Mouse (Mus musculus) kidney, embryonic 15.5 days (tissue): Measurements from ENCODE around the gene Otud1. TPM values are rescaled to one million over a fixed set of nuclear protein-coding genes. Genes with fewer than 3 reads are reported as not detected.

Source experiments
- ATAC-seq: fragments of 200-750 bp; cut with Nextera tagmentation; replicated peaks from 2 replicates; pipeline ENCODE4 v1.8.0; 2017; ENCODE audit warnings: moderate TSS enrichment; ENCODE audit not compliant: low FRiP score
- H3K27ac ChIP-seq: fragments of 300-500 bp; sonication (generic); 2 replicates; pipeline ENCODE4 v1.5.1; 2015; ENCODE audit warnings: mild to moderate bottlenecking, inconsistent platforms
- H3K27me3 ChIP-seq: fragments of 300-500 bp; sonication (generic); 2 replicates; pipeline ENCODE4 v1.6.1; 2015; ENCODE audit warnings: inconsistent platforms
- H3K36me3 ChIP-seq: fragments of 300-500 bp; sonication (generic); 2 replicates; pipeline ENCODE4 v1.6.1; 2015; ENCODE audit warnings: inconsistent platforms
- H3K4me1 ChIP-seq: fragments of 300-500 bp; sonication (generic); 2 replicates; pipeline ENCODE4 v1.6.1; 2015; ENCODE audit warnings: inconsistent platforms
- H3K4me2 ChIP-seq: fragments of 300-500 bp; sonication (generic); 2 replicates; pipeline ENCODE4 v1.6.1; 2015; ENCODE audit warnings: moderate library complexity, mild to moderate bottlenecking, inconsistent platforms
- H3K4me3 ChIP-seq: fragments of 300-500 bp; sonication (generic); replicated peaks from 2 replicates; pipeline ENCODE4 v1.5.1; 2015; ENCODE audit warnings: mild to moderate bottlenecking, inconsistent platforms
- H3K9ac ChIP-seq: fragments of 300-500 bp; sonication (generic); 2 replicates; pipeline ENCODE4 v1.6.1; 2015; ENCODE audit warnings: mild to moderate bottlenecking, inconsistent platforms
- H3K9me3 ChIP-seq: fragments of 300-500 bp; sonication (generic); replicated peaks from 2 replicates; pipeline ENCODE4 v1.6.1; 2016; ENCODE audit warnings: inconsistent platforms
- WGBS: fragments of 180-500 bp; shearing (Covaris S2); methylation state at CpG from one replicate; pipeline ENCODE4 v1.1.7; 2015; ENCODE audit warnings: mixed read lengths; 5-methylcytosine and 5-hydroxymethylcytosine counted together
- polyA plus RNA-seq: library from polyadenylated mRNA; unstranded; fragments of >200 nt; fragmentation: Nextera tagmentation; extraction: Ambion mirVana; gene quantifications from 2 replicates; pipeline ENCODE4 v1.2.1, GENCODE M21; 2015

Gene Otud1
- polyA plus RNA-seq, 1 experiment from 2014 or later: 1.5 TPM

- 0 out of 2 replicates have a peak, but pooled peaks cover 6% of the 10 kb centered on the region for H3K4me1 ChIP-seq
- H3K27ac ChIP-seq: no peak overlapping the region
- WGBS: 86% methylated on average over 14 of the region's 14 CpGs
- H3K9ac ChIP-seq: no peak overlapping the region
- H3K4me3 ChIP-seq: no peak overlapping the region
- H3K36me3 ChIP-seq: no peaks in the 10 kb centered on the region
- no peak overlapping the region for H3K4me2 ChIP-seq
- no peaks in the 10 kb centered on the region for H3K9me3 ChIP-seq
- no peaks in the 10 kb centered on the region for H3K27me3 ChIP-seq
- no peak for ATAC-seq
Observed at GRCm38 (mm10) chr2:19690094-19690493, 32.5 kb downstream of the Otud1 start.

DNA sequence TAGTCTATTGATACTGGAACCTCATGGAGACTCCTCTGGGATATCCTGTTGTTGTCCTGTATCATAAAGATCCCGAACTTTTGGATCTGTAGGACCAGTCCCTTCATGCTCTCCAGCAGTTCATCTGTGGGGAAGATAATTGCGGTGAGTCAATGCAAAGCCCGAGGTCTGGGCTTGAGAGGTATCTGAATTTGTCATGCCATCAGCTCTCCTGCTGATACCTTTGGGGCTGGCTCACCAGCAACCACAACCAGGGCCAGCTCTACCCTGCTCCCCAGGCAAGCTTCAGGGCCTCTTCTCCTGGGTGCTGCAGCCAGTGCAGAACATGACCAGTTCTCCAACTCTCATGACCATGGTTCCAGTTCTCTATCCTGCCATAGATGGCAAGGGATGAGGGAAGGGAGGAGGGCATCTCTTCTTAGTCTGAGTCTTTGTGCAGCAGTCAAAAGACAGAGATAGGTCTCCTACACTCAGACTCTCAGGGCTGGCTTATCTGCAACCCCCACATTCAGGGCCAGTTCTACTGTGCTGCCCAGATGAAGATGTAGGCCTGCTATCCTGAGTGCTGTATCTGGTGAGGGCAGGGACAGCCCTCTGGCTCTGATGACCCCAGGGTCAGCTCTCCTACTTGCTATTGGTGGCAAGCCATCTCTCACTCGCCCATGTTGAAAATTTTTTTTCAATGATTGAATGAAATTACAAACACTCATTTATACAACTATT, 42.2 kb downstream of the Otud1 start:
- Histone ChIP-seq H3K27me3 (no peaks in the 10 kb centered on the region), H3K36me3 (no peaks in the 10 kb centered on the region), H3K27ac (no peak overlapping the region), H3K4me2 (no peak overlapping the region), H3K4me3 (no peak overlapping the region), H3K9ac (no peak overlapping the region), H3K9me3 (no peaks in the 10 kb centered on the region), H3K4me1 (no peaks in the 10 kb centered on the region)
- ATAC-seq: 0 out of 2 replicates have a peak, but pooled peaks have one; percentile 40
- WGBS: 88% methylated on average over 4 of the region's 4 CpGs

DNA sequence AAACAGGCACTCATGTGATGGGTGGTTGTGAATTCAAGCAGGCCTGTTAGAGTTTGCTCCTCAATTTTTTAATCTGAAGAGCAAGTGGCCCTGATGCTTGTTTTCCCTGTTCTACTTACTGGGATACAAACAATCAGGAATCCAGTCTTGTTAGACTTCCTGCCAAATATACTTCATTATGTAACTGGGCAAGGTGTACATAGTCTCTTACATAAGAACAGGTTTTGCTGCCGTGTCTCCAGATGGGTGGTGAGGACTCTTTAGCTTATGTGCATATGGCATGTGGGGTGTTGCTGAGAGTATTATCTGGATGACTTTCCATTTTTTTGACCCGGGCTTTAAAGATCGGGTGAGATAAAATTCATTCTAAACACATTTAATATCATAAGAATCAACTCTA, 43.8 kb downstream of the Otud1 start:
- Histone ChIP-seq H3K4me2 (no peak overlapping the region), H3K9me3 (no peaks in the 10 kb centered on the region), H3K27ac (no peak overlapping the region), H3K4me3 (no peak overlapping the region), H3K4me1 (no peaks in the 10 kb centered on the region), H3K36me3 (no peaks in the 10 kb centered on the region), H3K9ac (no peak overlapping the region), H3K27me3 (no peaks in the 10 kb centered on the region)
- 91% methylated on average over 3 of the region's 3 CpGs for WGBS
- ATAC-seq: no peak

DNA sequence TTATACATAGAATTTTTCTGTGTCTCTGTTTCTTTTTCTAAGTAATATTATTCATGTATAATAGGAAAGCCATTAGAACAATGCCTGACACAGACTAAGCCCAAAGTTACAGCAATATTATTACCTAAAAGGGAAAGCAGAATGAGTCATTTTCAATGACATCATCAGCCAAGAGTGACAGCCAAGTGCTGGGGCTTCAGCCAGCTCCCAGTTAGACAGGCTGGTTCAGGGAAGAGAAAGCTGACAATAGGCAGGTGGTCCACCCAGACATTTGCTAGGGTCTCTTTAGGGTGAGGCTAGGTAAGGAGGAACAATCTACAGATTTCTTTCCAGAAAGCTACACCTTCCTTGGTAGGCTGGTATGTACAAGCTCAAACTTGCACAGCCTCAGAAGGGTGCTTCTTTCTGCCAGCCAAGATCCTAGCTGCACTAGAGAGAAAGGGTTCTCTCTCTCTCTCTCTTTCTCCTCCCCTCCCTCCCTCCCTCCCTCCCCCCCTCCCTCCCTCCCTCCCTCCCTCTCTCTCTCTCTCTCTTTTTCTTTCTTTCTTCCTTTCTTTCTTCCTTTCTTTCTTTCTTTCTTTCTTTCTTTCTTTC, 45.6 kb downstream of the Otud1 start:
- Histone ChIP-seq H3K4me1 (no peaks in the 10 kb centered on the region), H3K4me2 (no peak overlapping the region), H3K27me3 (no peaks in the 10 kb centered on the region), H3K9me3 (no peaks in the 10 kb centered on the region), H3K9ac (no peak overlapping the region), H3K36me3 (no peaks in the 10 kb centered on the region), H3K27ac (no peak overlapping the region), H3K4me3 (no peak overlapping the region)
- ATAC-seq: no peak

DNA sequence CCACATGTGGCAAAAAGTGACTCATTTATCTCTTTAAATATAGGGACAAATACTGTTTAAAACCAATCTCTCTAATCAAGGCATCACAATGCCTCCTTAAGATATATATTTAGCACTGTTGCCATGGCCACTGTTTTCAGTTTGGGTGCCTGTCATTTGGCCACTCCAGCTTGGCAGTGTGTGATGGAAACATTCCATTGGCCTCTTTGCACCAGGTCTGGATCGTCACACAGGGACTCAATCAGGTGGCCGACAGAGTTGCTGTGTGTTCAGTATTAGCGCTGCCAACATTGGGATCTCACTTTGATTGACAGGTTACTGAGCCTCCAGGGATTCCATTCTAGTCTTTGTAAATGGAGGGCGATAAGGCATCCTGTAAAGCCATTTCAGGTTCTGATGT, 46.1 kb downstream of the Otud1 start:
- no peak overlapping the region for H3K4me3 ChIP-seq

DNA sequence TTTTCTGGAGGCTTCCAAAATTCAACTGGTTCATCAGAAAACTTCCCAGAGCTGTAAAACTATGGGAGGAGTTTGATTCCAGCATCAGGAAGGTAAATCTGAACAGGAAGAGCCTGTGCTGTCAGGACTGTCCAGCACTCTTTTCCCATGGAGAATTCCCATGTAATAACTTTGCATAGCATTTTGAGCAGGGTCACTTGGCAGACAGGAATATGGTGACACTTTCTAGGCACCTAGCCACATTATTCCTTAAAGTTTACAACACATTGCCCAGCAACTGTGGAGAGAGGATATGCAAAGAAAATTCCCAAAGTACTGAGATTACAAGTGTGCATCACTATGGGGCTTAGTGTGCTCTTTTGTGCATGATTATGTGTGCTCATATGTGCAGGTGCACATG, 46.7 kb downstream of the Otud1 start:
- no peaks in the 10 kb centered on the region for H3K27me3 ChIP-seq
- H3K4me3 ChIP-seq: no peak overlapping the region
- no peaks in the 10 kb centered on the region for H3K4me1 ChIP-seq
- H3K4me2 ChIP-seq: no peak overlapping the region
- no peak overlapping the region for H3K27ac ChIP-seq
- H3K9ac ChIP-seq: no peak overlapping the region
- H3K36me3 ChIP-seq: no peaks in the 10 kb centered on the region
- H3K9me3 ChIP-seq: no peaks in the 10 kb centered on the region
- no peak for ATAC-seq

More for the DNA sequence above, 46.1 kb downstream of the Otud1 start:
- no peaks in the 10 kb centered on the region for H3K36me3 ChIP-seq
- H3K9ac ChIP-seq: no peak overlapping the region
- H3K9me3 ChIP-seq: no peaks in the 10 kb centered on the region
- H3K4me1 ChIP-seq: no peaks in the 10 kb centered on the region
- no peak overlapping the region for H3K27ac ChIP-seq
- 73% methylated on average over 4 of the region's 4 CpGs for WGBS
- H3K4me2 ChIP-seq: no peak overlapping the region
- no peaks in the 10 kb centered on the region for H3K27me3 ChIP-seq
- ATAC-seq: no peak

GRCm38 (mm10) chr2:19706886-19707285, 49.3 kb downstream of the Otud1 start:
- no peaks in the 10 kb centered on the region for H3K27me3 ChIP-seq
- no peak overlapping the region for H3K27ac ChIP-seq
- 85% methylated on average over 4 of the region's 4 CpGs for WGBS
- no peak for ATAC-seq
- no peak overlapping the region for H3K9ac ChIP-seq
- H3K36me3 ChIP-seq: no peaks in the 10 kb centered on the region
- no peaks in the 10 kb centered on the region for H3K9me3 ChIP-seq
- no peak overlapping the region for H3K4me3 ChIP-seq
- H3K4me2 ChIP-seq: no peak overlapping the region
- H3K4me1 ChIP-seq: no peaks in the 10 kb centered on the region

Other genes with a start within 250 kb of the Otud1 start
- gene Ptf1a, start 212.1 kb upstream of the Otud1 start, polyA plus RNA-seq: 0.13 TPM in 1 of 2 replicates, not detected in the other
- not detected in 2 replicates for gene 4921504E06Rik, start 103.8 kb upstream of the Otud1 start, polyA plus RNA-seq